Mouse (Mus musculus) MEL (cell line): ENCODE measurements at regions not wholly inside any gene's neighbourhood (a gene's known extent, or its start where the extent isn't known, plus 50 kb on each side); places are given as distances from the start of the nearest gene placed in this dataset.
"Not testable (repeated sequence)": the region's sequence is repeated elsewhere in the genome, so short reads cannot be mapped to it uniquely, and the experiment has no call there.

ENCODE experiments used
- DNase-seq: peaks from one replicate; pipeline ENCODE4 v3.0.0; 2011; ENCODE audit warnings: low read depth, low spot score
- H3K27ac ChIP-seq: 2 replicates; pipeline ENCODE4 v1.5.1; 2012; ENCODE audit warnings: low read depth, mild to moderate bottlenecking, control low read depth, low read length, moderate library complexity; ENCODE audit not compliant: control insufficient read depth
- H3K27me3 ChIP-seq, 2 experiments: fragments of 150-350 bp in 1 of 2; sonication (generic) in 1 of 2; 2 replicates each; pipeline ENCODE4 v1.6.1; 2012; ENCODE audit warnings: low read length in 2 of 2, mild to moderate bottlenecking in 2 of 2, improper control_type of control experiment in 1 of 2, moderate library complexity in 1 of 2; ENCODE audit not compliant: insufficient read depth in 2 of 2, control insufficient read depth in 1 of 2
- H3K36me3 ChIP-seq, 2 experiments: 2 replicates each; pipeline ENCODE4 v1.6.1; 2012 to 2014; ENCODE audit warnings: low read length in 2 of 2, improper control_type of control experiment in 1 of 2, inconsistent platforms in 1 of 2, mild to moderate bottlenecking in 1 of 2; ENCODE audit not compliant: insufficient read depth in 2 of 2, control insufficient read depth in 1 of 2
- H3K4me1 ChIP-seq, 2 experiments: fragments of 150-350 bp in 1 of 2; sonication (generic) in 1 of 2; 2 replicates each; pipeline ENCODE4 v1.6.1; 2012; ENCODE audit warnings: low read length in 2 of 2, improper control_type of control experiment in 1 of 2, mild to moderate bottlenecking in 1 of 2; ENCODE audit not compliant: insufficient read depth in 2 of 2, control insufficient read depth in 1 of 2
- H3K4me3 ChIP-seq, 2 experiments: fragments of 150-350 bp in 1 of 2; sonication (generic) in 1 of 2; 2 replicates each; pipeline ENCODE4 v1.5.1; 2012; ENCODE audit warnings: low read depth in 2 of 2, low read length in 2 of 2, mild to moderate bottlenecking in 2 of 2, moderate library complexity in 2 of 2, control low read depth in 1 of 2, improper control_type of control experiment in 1 of 2; ENCODE audit not compliant: control insufficient read depth in 1 of 2, insufficient read depth in 1 of 2
- H3K79me2 ChIP-seq: 2 replicates; pipeline ENCODE4 v1.6.1; 2012; ENCODE audit warnings: mild to moderate bottlenecking, low read length, moderate library complexity; ENCODE audit not compliant: control insufficient read depth, poor library complexity, insufficient read depth
- H3K9ac ChIP-seq: 2 replicates; pipeline ENCODE4 v1.6.1; 2012; ENCODE audit warnings: low read depth, mild to moderate bottlenecking, control low read depth, low read length, moderate library complexity; ENCODE audit not compliant: control insufficient read depth, poor library complexity, severe bottlenecking
- H3K9me3 ChIP-seq: fragments of 150-350 bp; sonication (generic); replicated peaks from 2 replicates; pipeline ENCODE4 v1.6.1; 2012; ENCODE audit warnings: mild to moderate bottlenecking, low read length, improper control_type of control experiment, moderate library complexity; ENCODE audit not compliant: insufficient read depth
- CHD1 ChIP-seq: IDR thresholded peaks from 2 replicates; pipeline ENCODE4 v1.6.1; 2012; ENCODE audit warnings: low read depth, mild to moderate bottlenecking, inconsistent platforms, low read length, improper control_type of control experiment
- ETS1 ChIP-seq: IDR thresholded peaks from 2 replicates; pipeline ENCODE4 v1.6.1; 2012; ENCODE audit warnings: low read depth, mild to moderate bottlenecking, inconsistent platforms, low read length, improper control_type of control experiment, moderate library complexity
- GATA1 ChIP-seq: IDR thresholded peaks from 2 replicates; pipeline ENCODE4 v1.6.1; 2011; ENCODE audit warnings: low read depth, low read length, improper control_type of control experiment
- HCFC1 ChIP-seq: IDR thresholded peaks from 2 replicates; pipeline ENCODE4 v1.6.1; 2012; ENCODE audit warnings: low read depth, mild to moderate bottlenecking, inconsistent platforms, low read length, improper control_type of control experiment, moderate library complexity
- JUND ChIP-seq: IDR thresholded peaks from 2 replicates; pipeline ENCODE4 v1.6.1; 2011; ENCODE audit warnings: low read depth, mild to moderate bottlenecking, improper control_type of control experiment, low read length
- KAT2A ChIP-seq: conservative IDR thresholded peaks from 2 replicates; pipeline ENCODE4 v1.6.1; 2012; ENCODE audit warnings: low read depth, low read length, improper control_type of control experiment, inconsistent platforms
- MAX ChIP-seq: IDR thresholded peaks from 2 replicates; pipeline ENCODE4 v1.6.1; 2011; ENCODE audit warnings: low read length, improper control_type of control experiment
- MEF2A ChIP-seq: IDR thresholded peaks from 2 replicates; pipeline ENCODE4 v1.6.1; 2014; ENCODE audit warnings: low read depth, mild to moderate bottlenecking, inconsistent platforms, low read length, improper control_type of control experiment; ENCODE audit not compliant: poor library complexity, insufficient replicate concordance, severe bottlenecking; ENCODE audit errors: extremely low read depth
- MYC ChIP-seq: IDR thresholded peaks from 2 replicates; pipeline ENCODE4 v1.6.1; 2011; ENCODE audit warnings: low read depth, mild to moderate bottlenecking, low read length, improper control_type of control experiment, moderate library complexity
- POLR2AphosphoS2 ChIP-seq: IDR thresholded peaks from 2 replicates; pipeline ENCODE4 v1.6.1; 2011; ENCODE audit warnings: low read length, improper control_type of control experiment
- RAD21 ChIP-seq: IDR thresholded peaks from 2 replicates; pipeline ENCODE4 v1.6.1; 2011; ENCODE audit warnings: mild to moderate bottlenecking, low read depth, low read length, improper control_type of control experiment
- SIN3A ChIP-seq: IDR thresholded peaks from 2 replicates; pipeline ENCODE4 v1.6.1; 2012; ENCODE audit warnings: low read length, improper control_type of control experiment, inconsistent platforms
- ZC3H11A ChIP-seq: IDR thresholded peaks from 2 replicates; pipeline ENCODE4 v1.6.1; 2012; ENCODE audit warnings: low read depth, mild to moderate bottlenecking, inconsistent platforms, low read length, improper control_type of control experiment
- ZNF384 ChIP-seq: IDR thresholded peaks from 2 replicates; pipeline ENCODE4 v1.6.1; 2012; ENCODE audit warnings: low read depth, mild to moderate bottlenecking, inconsistent platforms, low read length, improper control_type of control experiment

DNA sequence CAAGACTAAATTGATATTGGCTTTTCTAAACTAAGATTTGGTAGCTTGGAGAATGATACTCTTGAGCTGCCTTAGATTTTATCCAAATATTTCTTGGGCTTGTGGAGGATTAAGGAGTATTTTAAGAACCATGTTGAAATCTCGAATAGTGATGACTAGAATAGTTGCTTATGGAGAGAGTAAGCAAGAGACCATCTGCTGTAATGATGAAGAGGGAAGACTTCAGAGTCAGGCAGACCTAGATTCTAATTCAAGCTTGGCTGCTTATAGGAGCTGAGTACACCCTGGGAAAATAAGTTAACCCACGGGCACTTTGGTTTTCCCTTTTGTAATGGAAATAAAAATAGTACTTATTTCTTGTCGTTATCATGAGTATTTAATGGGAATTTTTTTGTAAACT, 257.3 kb upstream of the Api5 start:
- DNase-seq = no peak
- Histone ChIP-seq H3K4me1 (no peaks in the 10 kb centered on the region), H3K9ac (no peak overlapping the region), H3K4me3 (no peak overlapping the region), H3K27ac (no peak overlapping the region), H3K36me3 (no peaks in the 10 kb centered on the region), H3K79me2 (no peaks in the 10 kb centered on the region), H3K27me3 (no peaks in the 10 kb centered on the region), H3K9me3 (no peaks in the 10 kb centered on the region)
- TF ChIP-seq MEF2A (no peak), ZC3H11A (no peak), HCFC1 (no peak), MYC (no peak), RAD21 (no peak), MAX (no peak), ZNF384 (no peak), GATA1 (no peak), CHD1 (no peak), ETS1 (no peak)

DNA sequence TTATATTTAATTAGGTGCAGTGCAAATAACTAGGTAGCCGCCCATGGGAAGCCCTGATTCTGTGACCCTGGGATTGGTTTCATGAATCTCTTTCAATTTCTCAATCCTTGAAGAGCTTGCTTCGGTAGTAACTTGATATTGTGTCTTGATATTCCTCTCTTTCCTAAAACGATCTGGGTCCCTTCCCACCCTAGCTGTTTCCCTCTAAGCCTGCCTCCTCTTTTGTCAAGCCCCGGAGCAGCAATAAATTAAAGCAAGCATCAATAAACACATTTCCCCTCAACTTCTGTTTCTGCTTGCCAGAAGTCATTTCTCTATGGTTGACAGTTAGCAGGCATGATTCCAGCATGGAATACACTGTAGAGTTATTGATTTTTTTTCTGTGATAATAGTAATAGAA, 252.6 kb upstream of the Api5 start:
- Histone ChIP-seq H3K4me3 (no peak overlapping the region), H3K9ac (no peak overlapping the region), H3K36me3 (no peaks in the 10 kb centered on the region), H3K9me3 (no peaks in the 10 kb centered on the region), H3K4me1 (no peaks in the 10 kb centered on the region), H3K27ac (no peak overlapping the region), H3K79me2 (no peaks in the 10 kb centered on the region), H3K27me3 (no peaks in the 10 kb centered on the region)
- no peak for TF ChIP-seq KAT2A
- TF ChIP-seq GATA1 = no peak
- no peak for TF ChIP-seq POLR2AphosphoS2
- TF ChIP-seq SIN3A = no peak
- TF ChIP-seq RAD21 = no peak
- no peak for TF ChIP-seq JUND
- no peak for DNase-seq

DNA sequence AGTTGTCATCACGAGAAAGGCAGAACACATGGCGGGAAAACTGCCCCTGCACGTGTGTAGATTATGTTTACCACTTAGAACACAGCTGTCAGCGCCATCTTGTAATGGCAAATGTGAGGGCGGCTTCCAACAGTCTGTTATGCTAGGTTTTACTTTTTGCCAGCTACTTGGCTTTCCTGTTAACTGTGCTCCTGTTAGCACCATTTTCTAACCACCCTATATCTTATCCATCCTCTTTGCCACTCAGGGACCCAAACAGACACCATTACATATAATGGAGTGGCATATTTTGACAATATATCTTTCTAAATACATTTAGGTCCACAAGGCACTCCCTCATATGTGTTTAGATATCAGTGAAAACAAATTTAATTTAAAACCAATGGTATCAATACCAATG, 247.7 kb upstream of the Api5 start:
- H3K27me3 ChIP-seq, H3K9me3 ChIP-seq, H3K4me3 ChIP-seq, H3K4me1 ChIP-seq, H3K36me3 ChIP-seq, H3K79me2 ChIP-seq, H3K27ac ChIP-seq, DNase-seq, H3K9ac ChIP-seq: not testable (repeated sequence)
